Mouse (Mus musculus) left cerebral cortex, postnatal 25 days (tissue): Measurements from ENCODE around the gene Bricd5. TPM values are rescaled to one million over a fixed set of nuclear protein-coding genes. Genes with fewer than 3 reads are reported as not detected.

ENCODE experiments used
- DNase-seq, 2 experiments: peaks; one replicate each; pipeline ENCODE4 v3.0.0; 2022; ENCODE audit warnings: low spot score in 2 of 2, mixed read lengths in 1 of 2
- intact Hi-C: fragments of 180-260 bp; cut with DNase I; formaldehyde crosslinking; loops from one replicate; pipeline ENCODE4 v1.15.1; 2025
- total RNA-seq, 2 experiments: library from RNA; stranded (reverse); gene quantifications; 2 replicates each; pipeline ENCODE4 v1.2.3; 2021

The Bricd5 gene
- total RNA-seq, 2 experiments from 2014 or later: 1.4 to 1.6 TPM

GRCm38 (mm10) chr17:24507806-24508460 lies 34.2 kb downstream of the Bricd5 start:
- intact Hi-C loops: loop anchor here (2.0 kb wide), 1 partner anchor 37 kb away; the partner anchor contains the start of genes E4f1 and Pgp
- no peak for DNase-seq

GRCm38 (mm10) chr17:24513609-24514008 lies 39.9 kb downstream of the Bricd5 start:
- peak; percentile 74 to 80 for DNase-seq
- intact Hi-C loops: loop anchor here (2.0 kb wide), 1 partner anchor 35 kb away; the partner anchor contains the start of gene Mlst8

DNA sequence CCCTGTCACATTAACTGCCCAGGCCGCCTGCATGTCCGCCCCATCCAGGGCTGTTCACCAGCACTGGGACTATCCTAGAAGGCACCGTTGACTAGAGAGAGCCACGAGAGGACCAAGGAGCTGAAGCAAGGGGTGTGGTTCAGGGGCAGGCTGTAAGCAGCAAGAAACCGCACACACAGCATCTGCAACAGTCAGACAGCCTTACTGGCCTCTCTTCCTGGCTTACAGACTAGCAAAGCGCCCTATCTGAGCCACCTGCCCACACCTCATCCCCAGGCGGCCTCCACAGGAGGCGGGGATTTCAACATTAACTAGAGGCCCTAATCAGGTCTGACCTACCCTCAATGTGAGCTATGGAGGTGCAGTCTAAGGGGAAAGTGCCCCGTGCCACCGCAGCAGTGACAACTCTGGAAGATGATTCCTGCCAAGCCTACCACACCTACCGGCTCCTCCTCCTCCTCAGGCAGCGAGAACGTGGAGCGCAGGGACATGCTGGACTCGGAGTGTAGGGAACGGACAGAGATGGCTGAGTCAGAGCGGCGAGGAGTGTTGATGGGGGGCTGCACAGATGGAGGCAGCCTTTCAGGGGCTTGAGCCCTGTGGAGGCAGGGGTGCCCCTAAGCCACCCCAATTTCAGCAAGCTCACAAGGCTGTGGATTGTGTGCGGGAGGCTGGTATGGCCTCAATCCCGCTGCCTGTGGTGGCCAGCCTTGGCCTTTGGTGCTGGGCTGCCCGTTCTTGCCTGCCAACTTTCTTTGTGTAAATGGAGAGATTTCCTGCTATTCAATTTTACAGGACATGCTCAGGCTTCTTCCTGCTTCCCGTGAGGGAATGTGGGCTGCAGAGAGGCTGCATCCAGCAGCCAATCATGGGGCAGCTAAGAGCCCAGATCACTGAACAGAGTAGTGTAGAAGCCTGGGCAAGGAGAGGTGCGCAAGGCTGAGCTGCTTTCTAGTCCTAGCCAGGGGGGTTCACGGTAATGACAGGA lies 40.9 kb downstream of the Bricd5 start:
- intact Hi-C loops: no loop called here
- no peak for DNase-seq

GRCm38 (mm10) chr17:24520450-24520849 lies 46.8 kb downstream of the Bricd5 start:
- intact Hi-C loops: no loop called here

GRCm38 (mm10) chr17:24524734-24525133 lies 51.0 kb downstream of the Bricd5 start:
- no peak for DNase-seq
- intact Hi-C loops: loop anchor here (5.0 kb wide), 1 partner anchor 47 kb away; the partner anchor contains the start of gene Mlst8

More at GRCm38 (mm10) chr17:24520450-24520849, 46.8 kb downstream of the Bricd5 start:
- DNase-seq: no peak

Other genes with a start within 250 kb of the Bricd5 start
- 1 to 10 TPM; 6.5 to 6.9 TPM for gene Ccnf, start 222.4 kb upstream of the Bricd5 start, total RNA-seq
- 1 to 10 TPM; 1.2 to 1.4 TPM for gene Abca17, start 122.8 kb upstream of the Bricd5 start, total RNA-seq
- 10 to 100 TPM; 78.7 to 81.7 TPM for gene Abca3, start 121.9 kb upstream of the Bricd5 start, total RNA-seq
- gene Rnps1, start 59.3 kb upstream of the Bricd5 start, total RNA-seq: 100 to 1,000 TPM; 134 to 138 TPM
- 10 to 100 TPM; 21.4 to 28.1 TPM for gene Eci1, start 47.2 kb upstream of the Bricd5 start, total RNA-seq
- 1 to 10 TPM; 6.4 to 8.1 TPM for gene Dnase1l2, start 30.8 kb upstream of the Bricd5 start, total RNA-seq
- 10 to 100 TPM; 30.4 to 33.2 TPM for gene E4f1, start 3.6 kb upstream of the Bricd5 start, total RNA-seq
- 10 to 100 TPM; 70.2 to 72.3 TPM for gene Pgp, start 3.5 kb upstream of the Bricd5 start, total RNA-seq
- gene Mlst8, start 5.2 kb downstream of the Bricd5 start, total RNA-seq: 10 to 100 TPM; 30.0 to 32.2 TPM
- gene Caskin1, start 14.7 kb downstream of the Bricd5 start, total RNA-seq: 100 to 1,000 TPM; 115 to 121 TPM
- gene Traf7, start 54.1 kb downstream of the Bricd5 start, total RNA-seq: 10 to 100 TPM; 75.1 to 77.7 TPM
- 10 to 100 TPM; 53.4 to 59.5 TPM for gene Rab26, start 60.3 kb downstream of the Bricd5 start, total RNA-seq
- gene Pkd1, start 76.0 kb downstream of the Bricd5 start, total RNA-seq: 10 to 100 TPM; 66.4 to 84.7 TPM
- gene Tsc2, start 158.7 kb downstream of the Bricd5 start, total RNA-seq: 100 to 1,000 TPM; 136 to 150 TPM
- 1 to 10 TPM; 3.3 to 6.5 TPM for gene Nthl1, start 158.8 kb downstream of the Bricd5 start, total RNA-seq
- gene Slc9a3r2, start 176.4 kb downstream of the Bricd5 start, total RNA-seq: 10 to 100 TPM; 48.0 to 49.9 TPM
- 1 to 10 TPM in 1 of 2 experiments, not detected in 1; 1.2 TPM for gene Npw, start 184.6 kb downstream of the Bricd5 start, total RNA-seq
- 10 to 100 TPM; 38.5 to 39.3 TPM for gene Zfp598, start 195.8 kb downstream of the Bricd5 start, total RNA-seq
- gene Syngr3, start 216.1 kb downstream of the Bricd5 start, total RNA-seq: 100 to 1,000 TPM; 203 to 214 TPM
- 10 to 100 TPM; 19.9 to 20.2 TPM for gene Gfer, start 222.3 kb downstream of the Bricd5 start, total RNA-seq
- 1 to 10 TPM; 3.1 to 3.7 TPM for gene Noxo1, start 222.3 kb downstream of the Bricd5 start, total RNA-seq
- gene Tbl3, start 233.8 kb downstream of the Bricd5 start, total RNA-seq: 10 to 100 TPM; 26.1 to 27.4 TPM
- not detected for gene Rnf151, start 244.2 kb downstream of the Bricd5 start, total RNA-seq
- 100 to 1,000 TPM; 300 to 313 TPM for gene Rps2, start 244.2 kb downstream of the Bricd5 start, total RNA-seq